Mouse (Mus musculus) stomach, embryonic 15.5 days (tissue): ENCODE results near the gene Hmbs. TPM values are rescaled to one million over a fixed set of nuclear protein-coding genes. Genes with fewer than 3 reads are reported as not detected.
"Not testable (repeated sequence)": the region's sequence is repeated elsewhere in the genome, so short reads cannot be mapped to it uniquely, and the experiment has no call there.

ENCODE experiments used
- ATAC-seq: fragments of 200-750 bp; cut with Nextera tagmentation; 2 replicates; pipeline ENCODE4 v1.8.0; 2017; ENCODE audit warnings: low read depth, moderate number of reproducible peaks, moderate TSS enrichment; ENCODE audit not compliant: insufficient read depth, low FRiP score
- H3K27ac ChIP-seq: fragments of 300-500 bp; sonication (generic); 2 replicates; pipeline ENCODE4 v1.5.1; 2015; ENCODE audit warnings: mild to moderate bottlenecking, inconsistent platforms
- H3K27me3 ChIP-seq: fragments of 300-500 bp; sonication (generic); replicated peaks from 2 replicates; pipeline ENCODE4 v1.6.1; 2015; ENCODE audit warnings: inconsistent platforms
- H3K36me3 ChIP-seq: fragments of 300-500 bp; sonication (generic); 2 replicates; pipeline ENCODE4 v1.6.1; 2015; ENCODE audit warnings: inconsistent platforms
- H3K4me1 ChIP-seq: fragments of 300-500 bp; sonication (generic); 2 replicates; pipeline ENCODE4 v1.6.1; 2015; ENCODE audit warnings: inconsistent platforms
- H3K4me2 ChIP-seq: fragments of 300-500 bp; sonication (generic); 2 replicates; pipeline ENCODE4 v1.6.1; 2015; ENCODE audit warnings: mild to moderate bottlenecking, inconsistent platforms
- H3K4me3 ChIP-seq: fragments of 300-500 bp; sonication (generic); replicated peaks from 2 replicates; pipeline ENCODE4 v1.5.1; 2015; ENCODE audit warnings: inconsistent platforms
- H3K9ac ChIP-seq: fragments of 300-500 bp; sonication (generic); 2 replicates; pipeline ENCODE4 v1.6.1; 2015; ENCODE audit warnings: inconsistent platforms
- H3K9me3 ChIP-seq: fragments of 300-500 bp; sonication (generic); 2 replicates; pipeline ENCODE4 v1.6.1; 2016; ENCODE audit warnings: inconsistent platforms
- WGBS: fragments of 180-500 bp; shearing (Covaris S2); methylation state at CpG from one replicate; pipeline ENCODE4 v1.1.7; 2015; 5-methylcytosine and 5-hydroxymethylcytosine counted together
- microRNA-seq: library from miRNA; unstranded; fragments of <30 nt; microRNA quantifications from one replicate; pipeline ENCODE4, GENCODE M21; 2016
- polyA plus RNA-seq: library from polyadenylated mRNA; unstranded; fragments of >200 nt; fragmentation: Nextera tagmentation; extraction: Ambion mirVana; gene quantifications from 2 replicates; pipeline ENCODE4 v1.2.1, GENCODE M21; 2015

The Hmbs gene
- polyA plus RNA-seq, 1 experiment from 2014 or later, result 202 TPM

DNA sequence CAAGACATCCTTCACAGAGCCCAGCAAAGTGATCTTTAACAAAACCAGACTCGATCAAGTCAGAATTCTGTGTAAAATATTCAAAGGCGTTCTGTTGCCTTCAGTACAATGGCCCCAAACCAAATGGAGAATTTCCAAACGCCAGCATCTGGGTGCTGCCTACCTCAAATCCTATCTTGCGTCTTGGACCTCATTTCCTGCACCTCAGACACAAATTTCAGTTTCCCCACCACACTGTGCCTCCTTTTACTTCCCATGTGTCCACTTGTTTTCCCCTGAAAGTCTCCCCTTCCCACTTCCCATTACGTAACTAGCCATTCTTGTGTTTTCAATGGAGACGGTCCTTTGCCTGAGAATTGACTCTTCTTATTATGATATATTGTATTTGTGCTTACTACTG is 37.5 kb downstream of the Hmbs start:
- Histone ChIP-seq H3K9ac (no peak overlapping the region), H3K4me1 (peaks cover 22% of the 10 kb centered on the region), H3K9me3 (no peaks in the 10 kb centered on the region), H3K36me3 (peaks cover 7% of the 10 kb centered on the region), H3K4me2 (no peak overlapping the region), H3K27me3 (no peaks in the 10 kb centered on the region), H3K27ac (no peak overlapping the region), H3K4me3 (no peak overlapping the region)
- no peak for ATAC-seq
- 91% methylated on average over 6 of the region's 6 CpGs for WGBS

DNA sequence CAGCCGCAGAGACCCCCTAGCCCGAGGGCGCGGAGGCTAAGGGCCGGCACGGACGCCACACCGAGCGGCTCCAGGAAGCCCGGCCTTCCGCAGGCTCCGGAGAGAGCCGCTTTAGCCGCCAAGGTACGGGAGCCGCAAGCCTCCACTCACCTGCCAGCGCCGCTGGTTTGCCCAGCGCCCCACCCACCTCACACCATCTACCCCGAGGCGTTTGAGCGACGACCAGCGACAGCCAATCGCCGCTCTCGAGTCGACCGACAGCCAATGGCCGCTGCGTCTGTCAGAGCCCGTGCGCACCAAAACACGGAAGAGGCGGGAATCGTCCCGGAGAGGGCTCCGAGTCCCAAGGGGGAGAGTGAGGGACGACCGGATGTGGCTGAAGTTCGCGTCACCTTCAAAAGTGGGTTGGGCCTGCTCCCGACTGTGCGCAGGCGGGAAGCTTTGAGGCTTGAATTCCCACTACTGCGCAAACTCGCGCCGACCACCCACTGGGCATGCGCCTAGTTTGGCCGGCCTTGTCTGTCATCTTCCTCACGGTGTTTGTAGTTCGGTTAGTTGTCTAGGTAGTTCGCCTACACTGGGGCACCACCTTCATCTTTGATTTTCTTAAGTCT is 38.5 kb downstream of the Hmbs start, which contains the start of gene Hinfp:
Gene Hinfp (minus strand): TSS at position 206 of the 614 bp plus-strand sequence.
- H3K9ac ChIP-seq, result peak within 1 kb of the TSS; percentile 75
- H3K4me1 ChIP-seq, result peaks cover 12% of the 10 kb centered on the region
- H3K4me2 ChIP-seq, result peak within 1 kb of the TSS; percentile 74
- H3K27ac ChIP-seq, result peak within 1 kb of the TSS; percentile 85
- H3K4me3 ChIP-seq, result peak within 1 kb of the TSS; percentile 100
- no peaks in the 10 kb centered on the region for H3K9me3 ChIP-seq
- ATAC-seq, result peak; percentile 99
- no peaks in the 10 kb centered on the region for H3K27me3 ChIP-seq
- under 1% methylated on average over 54 of the region's 54 CpGs for WGBS
- H3K36me3 ChIP-seq, result peaks cover 14% of the 10 kb centered on the region

DNA sequence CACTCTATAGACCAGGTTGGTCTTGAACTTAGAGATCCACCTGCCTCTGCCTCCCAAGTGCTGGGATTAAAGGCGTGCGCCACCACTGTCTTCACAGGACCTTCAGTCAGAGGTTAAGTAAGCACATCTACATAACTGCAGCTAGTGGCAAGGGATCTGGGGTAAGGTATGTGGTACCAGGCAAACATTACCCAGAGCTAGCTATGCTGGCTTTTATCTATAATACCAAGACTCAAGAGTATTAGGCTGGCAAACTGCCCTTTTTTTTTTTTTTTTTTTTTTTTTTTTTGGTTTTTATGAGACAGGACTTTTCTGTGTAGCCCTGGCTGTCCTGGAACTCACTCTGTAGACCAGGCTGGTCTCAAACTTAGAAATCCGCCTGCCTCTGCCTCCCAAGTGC is 44.0 kb downstream of the Hmbs start:
- H3K27ac ChIP-seq, H3K4me3 ChIP-seq, H3K4me1 ChIP-seq, H3K4me2 ChIP-seq, H3K9me3 ChIP-seq, H3K9ac ChIP-seq, H3K27me3 ChIP-seq, ATAC-seq: not testable (repeated sequence)
- 93% methylated on average over 3 of the region's 3 CpGs for WGBS
- H3K36me3 ChIP-seq, result peaks cover 53% of the 10 kb centered on the region

DNA sequence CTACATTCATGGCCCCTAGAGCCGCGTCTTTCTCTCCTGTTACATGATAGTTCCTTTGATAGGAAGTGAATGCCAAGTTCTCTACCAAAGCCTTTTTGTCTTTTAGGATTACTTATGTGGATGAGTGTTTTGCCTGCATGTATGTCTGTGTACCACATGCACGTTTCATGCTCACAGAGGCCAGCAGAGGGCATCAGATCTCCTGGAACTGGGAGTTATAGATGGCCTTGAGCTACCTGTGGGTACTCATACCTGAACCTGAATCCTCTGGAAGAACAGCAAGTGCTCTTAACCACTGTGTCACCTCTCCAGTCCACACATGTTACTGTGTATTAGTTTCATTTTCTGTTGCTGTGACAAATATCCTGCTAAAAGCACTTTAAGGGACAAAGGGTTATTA is 51.5 kb downstream of the Hmbs start:
- no peak overlapping the region for H3K9ac ChIP-seq
- no peak overlapping the region for H3K4me3 ChIP-seq
- peaks cover 16% of the 10 kb centered on the region for H3K4me1 ChIP-seq
- 0 out of 2 replicates have a peak, but pooled peaks cover 6% of the 10 kb centered on the region for H3K27me3 ChIP-seq
- H3K9me3 ChIP-seq, result no peaks in the 10 kb centered on the region
- no peak overlapping the region for H3K4me2 ChIP-seq
- H3K36me3 ChIP-seq, result peaks cover 46% of the 10 kb centered on the region
- ATAC-seq, result no peak
- H3K27ac ChIP-seq, result no peak overlapping the region
- WGBS, result 70% methylated on average over 3 of the region's 3 CpGs

DNA sequence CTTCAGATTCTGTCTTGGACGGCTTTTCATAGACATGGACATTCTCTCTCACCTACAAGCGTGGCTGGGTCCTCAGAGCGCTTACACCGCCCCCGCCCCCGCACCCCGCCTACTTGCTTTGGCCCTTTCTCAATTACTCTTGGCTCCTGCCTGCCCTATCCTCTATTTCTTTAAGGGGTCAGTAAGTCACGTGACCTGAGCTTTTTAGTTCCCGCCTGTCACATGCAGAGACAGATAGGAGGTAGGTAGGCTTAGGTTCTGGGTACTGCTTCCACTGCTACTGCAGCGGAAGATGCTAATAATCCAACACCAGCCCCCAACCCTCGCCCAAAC is 55.1 kb downstream of the Hmbs start:
- Histone ChIP-seq H3K36me3 (peaks cover 21% of the 10 kb centered on the region), H3K9me3 (no peaks in the 10 kb centered on the region), H3K4me1 (peaks cover 26% of the 10 kb centered on the region), H3K4me2 (peak overlapping the region; percentile 98), H3K9ac (no peak overlapping the region), H3K27ac (no peak overlapping the region), H3K4me3 (0 out of 2 replicates have a peak overlapping the region, but pooled peaks have one; percentile 66), H3K27me3 (0 out of 2 replicates have a peak, but pooled peaks cover 10% of the 10 kb centered on the region)
- WGBS, result 16% methylated on average over 11 of the region's 11 CpGs
- ATAC-seq, result 0 out of 2 replicates have a peak, but pooled peaks have one; percentile 11

DNA sequence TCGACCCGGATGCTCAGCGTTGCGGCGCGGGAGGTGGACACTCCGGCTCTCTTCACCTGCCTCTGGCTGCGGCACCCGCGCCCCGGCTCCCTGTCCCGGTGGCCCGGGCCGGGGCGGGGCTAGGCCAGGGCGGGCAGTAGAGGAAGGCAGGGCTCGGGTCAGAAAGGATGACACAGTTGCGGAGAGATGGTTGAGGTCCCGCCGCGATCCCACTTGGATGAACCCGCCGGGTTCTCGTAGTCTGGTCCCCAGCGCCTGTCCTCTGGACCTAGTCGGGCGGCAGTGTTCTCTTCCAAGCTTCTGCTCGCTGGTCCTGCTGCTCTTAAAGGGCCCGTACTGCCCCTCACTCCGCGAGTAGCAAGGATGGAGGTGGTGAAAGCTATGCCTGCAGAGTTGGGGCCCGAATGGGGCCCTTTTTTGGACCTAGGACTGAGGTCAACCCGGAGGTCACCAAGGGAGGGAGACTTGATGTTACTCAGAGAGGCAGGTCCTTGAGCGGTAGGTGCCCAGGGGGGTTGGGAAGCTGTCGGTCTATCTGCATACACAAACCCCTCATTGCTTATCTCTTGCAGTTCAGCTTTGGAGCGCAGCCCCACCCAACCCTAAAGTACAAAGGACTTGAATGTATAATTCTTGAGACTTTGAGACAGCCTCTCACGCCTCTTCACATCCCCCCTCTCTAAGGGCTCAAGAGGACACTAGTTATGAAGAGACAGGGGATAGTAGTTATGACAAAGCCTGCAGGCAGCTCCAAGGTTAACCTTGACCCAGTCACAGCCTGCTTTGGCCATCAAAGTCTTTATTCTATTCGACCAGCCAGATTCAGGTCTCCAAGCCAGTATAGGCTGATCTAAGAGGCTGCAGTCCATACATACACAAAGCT is 55.7 kb downstream of the Hmbs start, which contains the start of gene Abcg4:
Gene Abcg4 (minus strand): TSS at position 540 of the 883 bp plus-strand sequence.
- WGBS, result under 1% methylated on average over 38 of the region's 38 CpGs
- no peaks in the 10 kb centered on the region for H3K9me3 ChIP-seq
- H3K27ac ChIP-seq, result no peak within 1 kb of the TSS
- H3K4me1 ChIP-seq, result peaks cover 26% of the 10 kb centered on the region
- peak within 1 kb of the TSS; percentile 98 for H3K4me2 ChIP-seq
- peak; percentile 78 for ATAC-seq
- peak within 1 kb of the TSS; percentile 66 for H3K4me3 ChIP-seq
- peaks cover 15% of the 10 kb centered on the region; the same call in 1 of the 2 replicates for H3K36me3 ChIP-seq
- 0 out of 2 replicates have a peak, but pooled peaks cover 10% of the 10 kb centered on the region for H3K27me3 ChIP-seq
- H3K9ac ChIP-seq, result peak within 1 kb of the TSS; percentile 42

DNA sequence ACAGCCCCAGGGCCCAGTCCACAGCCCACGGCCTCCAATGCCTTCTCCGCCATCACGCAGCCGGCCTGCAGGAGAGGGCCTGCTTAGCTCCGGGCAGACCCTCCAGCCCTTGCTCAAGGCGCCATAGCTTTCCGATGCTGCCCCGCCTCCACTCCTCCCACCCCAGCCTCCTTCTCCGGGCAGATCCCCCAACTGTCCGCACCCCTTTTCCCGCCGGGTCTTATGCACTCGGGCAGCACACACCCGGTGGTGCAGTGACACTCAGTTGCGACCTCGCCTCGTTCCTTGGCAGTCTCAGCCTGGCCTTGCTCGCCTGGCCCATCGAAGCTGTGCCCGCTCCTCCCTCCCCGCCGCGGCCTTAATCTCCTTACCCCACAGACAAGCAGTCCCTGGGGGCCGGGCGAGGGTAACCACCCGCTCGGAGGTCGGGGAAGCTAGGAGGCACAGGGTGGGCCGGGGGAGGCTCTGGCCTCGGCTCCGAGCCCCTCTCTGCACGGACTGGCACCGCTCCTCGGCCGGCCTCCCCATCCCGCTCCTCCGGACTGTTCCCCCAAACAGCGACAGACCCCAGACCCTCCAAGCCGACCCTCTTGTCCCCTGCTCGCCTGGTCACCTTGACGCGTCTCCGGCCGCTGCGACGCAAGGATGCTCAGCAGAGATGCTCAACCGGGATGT is 56.5 kb downstream of the Hmbs start:
- no peak overlapping the region for H3K27ac ChIP-seq
- no peaks in the 10 kb centered on the region for H3K9me3 ChIP-seq
- H3K27me3 ChIP-seq, result 0 out of 2 replicates have a peak, but pooled peaks cover 10% of the 10 kb centered on the region
- WGBS, result under 1% methylated on average over 46 of the region's 47 CpGs
- 0 out of 2 replicates have a peak, but pooled peaks cover 7% of the 10 kb centered on the region for H3K36me3 ChIP-seq
- H3K4me1 ChIP-seq, result peaks cover 26% of the 10 kb centered on the region
- peak overlapping the region; percentile 98 for H3K4me2 ChIP-seq
- H3K4me3 ChIP-seq, result peak overlapping the region; percentile 66
- peak overlapping the region; percentile 42 for H3K9ac ChIP-seq
- peak; percentile 23 for ATAC-seq

DNA sequence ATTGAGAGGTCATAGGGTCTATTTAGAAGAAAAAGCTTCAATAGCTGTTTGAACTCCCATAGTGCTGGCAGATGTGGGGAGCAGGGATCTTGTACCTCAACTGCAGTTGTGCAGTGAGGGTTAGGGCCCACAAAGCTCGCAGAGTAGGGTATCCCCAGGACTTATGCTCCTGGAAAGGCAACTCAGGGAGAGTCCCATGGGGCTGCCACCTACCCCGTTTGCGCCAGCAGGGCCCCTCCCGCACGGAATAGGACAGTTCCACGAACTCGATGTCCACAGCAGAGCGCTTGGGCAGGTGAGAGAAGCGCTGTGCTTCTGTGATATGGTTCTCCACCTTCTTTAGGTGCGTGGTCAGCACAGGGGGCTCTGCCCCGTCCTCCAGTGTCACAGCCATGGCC is 57.0 kb downstream of the Hmbs start:
- Histone ChIP-seq H3K36me3 (0 out of 2 replicates have a peak, but pooled peaks cover 5% of the 10 kb centered on the region), H3K9ac (peak overlapping the region; percentile 42; the same call in 1 of the 2 replicates), H3K4me2 (peak overlapping the region; percentile 98), H3K9me3 (no peaks in the 10 kb centered on the region), H3K4me1 (peaks cover 26% of the 10 kb centered on the region), H3K4me3 (peak overlapping the region; percentile 66), H3K27ac (no peak overlapping the region), H3K27me3 (0 out of 2 replicates have a peak, but pooled peaks cover 10% of the 10 kb centered on the region)
- 0 out of 2 replicates have a peak, but pooled peaks have one; percentile 1 for ATAC-seq
- 16% methylated on average over 11 of the region's 11 CpGs for WGBS

Small RNA genes lying within 50 kb of the gene (microRNA-seq; reads per million reads assigned to microRNA genes)
- gene Gm44335, result not detected

Other genes with a start within 250 kb of the Hmbs start
- gene Mfrp, start 242.5 kb downstream of the Hmbs start, polyA plus RNA-seq, result 0.18 TPM in 2 replicates
- gene C1qtnf5, start 237.0 kb downstream of the Hmbs start, polyA plus RNA-seq, result 2.8 and 3.3 TPM in 2 replicates
- 0.14 and 0.18 TPM in 2 replicates for gene Gm49380, start 230.7 kb downstream of the Hmbs start, polyA plus RNA-seq
- 59.9 and 60.8 TPM in 2 replicates for gene Rnf26, start 230.7 kb downstream of the Hmbs start, polyA plus RNA-seq
- 38.3 and 43.0 TPM in 2 replicates for gene Mcam, start 209.8 kb downstream of the Hmbs start, polyA plus RNA-seq
- gene Cbl, start 110.2 kb downstream of the Hmbs start, polyA plus RNA-seq, result 12.4 and 13.6 TPM in 2 replicates
- 0.23 TPM in 1 of 2 replicates, not detected in the other for gene Ccdc153, start 103.6 kb downstream of the Hmbs start, polyA plus RNA-seq
- 2.5 and 2.9 TPM in 2 replicates for gene Pdzd3, start 92.8 kb downstream of the Hmbs start, polyA plus RNA-seq
- gene Nlrx1, start 75.6 kb downstream of the Hmbs start, polyA plus RNA-seq, result 8.9 TPM in 2 replicates
- gene Abcg4, start 55.6 kb downstream of the Hmbs start, polyA plus RNA-seq, result 4.6 and 5.1 TPM in 2 replicates
- gene Hinfp, start 38.6 kb downstream of the Hmbs start, polyA plus RNA-seq, result 20.3 and 21.4 TPM in 2 replicates
- gene C2cd2l, start 23.9 kb downstream of the Hmbs start, polyA plus RNA-seq, result 7.9 and 10.1 TPM in 2 replicates
- 33.2 and 33.5 TPM in 2 replicates for gene Dpagt1, start 18.2 kb downstream of the Hmbs start, polyA plus RNA-seq
- gene H2afx, start 9.5 kb downstream of the Hmbs start, polyA plus RNA-seq, result 260 and 267 TPM in 2 replicates
- 25.8 and 26.4 TPM in 2 replicates for gene Vps11, start 17.4 kb upstream of the Hmbs start, polyA plus RNA-seq
- 30.6 and 36.2 TPM in 2 replicates for gene Hyou1, start 35.3 kb upstream of the Hmbs start, polyA plus RNA-seq
- gene Slc37a4, start 52.6 kb upstream of the Hmbs start, polyA plus RNA-seq, result 31.1 and 34.1 TPM in 2 replicates
- gene Rps25, start 62.9 kb upstream of the Hmbs start, polyA plus RNA-seq, result 1,740 and 2,121 TPM in 2 replicates
- 115 and 125 TPM in 2 replicates for gene Trappc4, start 63.4 kb upstream of the Hmbs start, polyA plus RNA-seq
- 27.4 and 27.9 TPM in 2 replicates for gene Ccdc84, start 74.3 kb upstream of the Hmbs start, polyA plus RNA-seq
- gene Foxr1, start 96.9 kb upstream of the Hmbs start, polyA plus RNA-seq, result not detected in 2 replicates
- 18.2 and 26.2 TPM in 2 replicates for gene Upk2, start 110.7 kb upstream of the Hmbs start, polyA plus RNA-seq
- gene Bcl9l, start 138.6 kb upstream of the Hmbs start, polyA plus RNA-seq, result 12.0 and 12.1 TPM in 2 replicates
- gene Cxcr5, start 217.6 kb upstream of the Hmbs start, polyA plus RNA-seq, result 0.54 and 0.62 TPM in 2 replicates